Mouse (Mus musculus): ENCODE results near the gene Hmgcs2. TPM values are rescaled to one million over a fixed set of nuclear protein-coding genes. Genes with fewer than 3 reads are reported as not detected.

The Hmgcs2 gene
- polyA plus RNA-seq, 1 experiment, result not detected

DNA sequence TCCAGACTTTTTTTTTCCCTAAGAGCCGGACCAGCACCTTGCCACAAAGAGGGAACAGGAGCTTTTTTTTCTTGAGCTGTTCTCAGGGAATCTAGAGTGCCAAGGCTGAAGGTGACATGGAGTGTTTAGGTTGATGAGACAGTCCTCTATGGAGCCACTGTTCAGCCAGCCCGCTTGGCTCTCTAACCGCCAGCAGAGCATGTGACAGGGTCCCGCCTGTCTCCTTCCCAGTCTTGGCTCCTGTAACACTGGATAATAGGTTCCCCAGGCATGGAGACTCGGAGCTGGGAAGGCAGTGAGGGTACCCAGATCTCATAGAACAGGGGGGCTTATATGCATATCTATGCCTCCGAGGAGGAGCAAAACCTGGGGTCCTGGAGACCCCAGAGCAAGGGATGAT is 28.4 kb downstream of the Hmgcs2 start:
- H3K4me2 ChIP-seq (ENCODE audit: low read depth), result no peak overlapping the region
- H3K36me3 ChIP-seq (ENCODE audit: control insufficient read depth, insufficient read depth), result peaks cover 14% of the 10 kb centered on the region
- H3K79me2 ChIP-seq (ENCODE audit: control insufficient read depth, insufficient read depth), result no peaks in the 10 kb centered on the region
- H3K4me3 ChIP-seq, result no peak overlapping the region
- no peak overlapping the region for H3ac ChIP-seq (ENCODE audit: control insufficient read depth, insufficient read length)
- no peaks in the 10 kb centered on the region for H3K27me3 ChIP-seq (ENCODE audit: control insufficient read depth, insufficient read depth, insufficient read length)
- TF ChIP-seq SRF (IDR thresholded peaks at IDR 0.05; ENCODE audit: control insufficient read depth, insufficient read length, low read depth), result no peak
- no peak for TF ChIP-seq TCF3 (IDR thresholded peaks at IDR 0.05; ENCODE audit: insufficient read length, low read depth)
- TF ChIP-seq REST (IDR thresholded peaks at IDR 0.05; ENCODE audit: insufficient read depth, insufficient read length), result no peak
- TF ChIP-seq MYOG (IDR thresholded peaks at IDR 0.05; ENCODE audit: control insufficient read depth in 1 of 3, insufficient read depth in 1 of 3, insufficient read length in 2 of 3, low read depth in 2 of 3), result no peak
- no peak for TF ChIP-seq TCF12 (IDR thresholded peaks at IDR 0.05; ENCODE audit: insufficient read depth, poor library complexity, severe bottlenecking)
- no peak for TF ChIP-seq E2F4 (IDR thresholded peaks at IDR 0.05; ENCODE audit: insufficient read depth)
- TF ChIP-seq POLR2AphosphoS2 (IDR thresholded peaks at IDR 0.05; ENCODE audit: insufficient read length, low read depth), result no peak
- no peak for TF ChIP-seq CEBPB (IDR thresholded peaks at IDR 0.05; ENCODE audit: insufficient read depth, poor library complexity, severe bottlenecking)
- no peak for TF ChIP-seq MAX (IDR thresholded peaks at IDR 0.05; ENCODE audit: low read depth)
- TF ChIP-seq POLR2A (IDR thresholded peaks at IDR 0.05; ENCODE audit: insufficient read length, low read depth), result no peak
- no peak for TF ChIP-seq USF1 (IDR thresholded peaks at IDR 0.05; ENCODE audit: low read depth)
- TF ChIP-seq MYOD1 (IDR thresholded peaks at IDR 0.05; ENCODE audit: control insufficient read depth in 1 of 3, insufficient read length in 2 of 3, low read depth in 2 of 3), result no peak

DNA sequence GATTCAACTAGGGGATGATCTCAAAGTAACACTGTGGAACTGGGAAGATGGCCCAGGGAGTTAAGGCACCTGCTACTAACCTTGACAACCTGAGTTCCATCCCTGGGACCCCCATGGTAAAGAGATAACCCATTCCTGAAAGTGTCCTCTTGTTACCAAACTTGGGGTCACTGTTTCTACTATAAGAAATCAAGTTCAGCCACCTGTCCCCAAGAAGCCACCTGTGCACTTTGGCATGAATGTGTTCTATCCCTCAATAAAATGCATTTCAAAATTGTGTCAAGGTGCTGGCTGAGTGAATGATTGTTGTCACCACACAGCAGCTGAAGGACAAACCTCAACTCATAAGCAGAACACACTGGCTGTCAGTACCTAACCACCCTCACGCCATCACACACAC is 30.2 kb downstream of the Hmgcs2 start:
- Histone ChIP-seq H3K4me2 (ENCODE audit: low read depth) (no peak overlapping the region), H3K4me3 (no peak overlapping the region), H3ac (ENCODE audit: control insufficient read depth, insufficient read length) (no peak overlapping the region), H3K79me2 (ENCODE audit: control insufficient read depth, insufficient read depth) (no peaks in the 10 kb centered on the region), H3K36me3 (ENCODE audit: control insufficient read depth, insufficient read depth) (peaks cover 22% of the 10 kb centered on the region), H3K27me3 (ENCODE audit: control insufficient read depth, insufficient read depth, insufficient read length) (no peaks in the 10 kb centered on the region)
- peak; percentile 48 for TF ChIP-seq POLR2AphosphoS2 (IDR thresholded peaks at IDR 0.05; ENCODE audit: insufficient read length, low read depth)
- TF ChIP-seq MYOG (IDR thresholded peaks at IDR 0.05; ENCODE audit: control insufficient read depth in 1 of 3, insufficient read depth in 1 of 3, insufficient read length in 2 of 3, low read depth in 2 of 3), result no peak
- TF ChIP-seq POLR2A (IDR thresholded peaks at IDR 0.05; ENCODE audit: insufficient read length, low read depth), result peak; percentile 24
- no peak for TF ChIP-seq SRF (IDR thresholded peaks at IDR 0.05; ENCODE audit: control insufficient read depth, insufficient read length, low read depth)
- TF ChIP-seq MAX (IDR thresholded peaks at IDR 0.05; ENCODE audit: low read depth), result no peak

DNA sequence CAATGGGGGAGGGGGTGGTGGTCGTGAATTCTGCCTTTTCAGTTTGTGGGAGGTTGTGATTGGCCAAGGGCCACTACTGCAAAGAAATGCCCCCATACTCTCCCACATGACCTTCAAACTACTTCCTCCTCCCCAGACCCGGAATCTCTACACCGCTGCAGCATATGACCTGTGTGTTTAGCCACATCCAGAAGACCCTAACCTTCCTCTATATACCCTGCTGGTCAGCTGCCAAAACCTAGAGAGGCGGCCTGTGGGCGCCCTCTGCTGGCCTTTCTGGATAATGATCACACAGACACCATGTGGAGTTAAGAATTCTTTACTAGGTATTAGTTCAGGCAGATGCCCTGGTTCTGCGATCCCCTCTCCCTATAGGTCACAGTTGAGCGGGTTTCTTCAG is 32.6 kb downstream of the Hmgcs2 start:
- no peak overlapping the region for H3ac ChIP-seq (ENCODE audit: control insufficient read depth, insufficient read length)
- H3K36me3 ChIP-seq (ENCODE audit: control insufficient read depth, insufficient read depth), result peaks cover 41% of the 10 kb centered on the region
- H3K4me2 ChIP-seq (ENCODE audit: low read depth), result no peak overlapping the region
- H3K4me3 ChIP-seq, result no peak overlapping the region
- no peak for TF ChIP-seq SRF (IDR thresholded peaks at IDR 0.05; ENCODE audit: control insufficient read depth, insufficient read length, low read depth)
- no peak for TF ChIP-seq POLR2A (IDR thresholded peaks at IDR 0.05; ENCODE audit: insufficient read length, low read depth)
- TF ChIP-seq USF1 (IDR thresholded peaks at IDR 0.05; ENCODE audit: low read depth), result no peak
- TF ChIP-seq MAX (IDR thresholded peaks at IDR 0.05; ENCODE audit: low read depth), result no peak
- TF ChIP-seq REST (IDR thresholded peaks at IDR 0.05; ENCODE audit: insufficient read depth, insufficient read length), result no peak
- TF ChIP-seq MYOD1 (IDR thresholded peaks at IDR 0.05; ENCODE audit: control insufficient read depth in 1 of 3, insufficient read length in 2 of 3, low read depth in 2 of 3), result no peak
- TF ChIP-seq POLR2AphosphoS2 (IDR thresholded peaks at IDR 0.05; ENCODE audit: insufficient read length, low read depth), result no peak
- no peak for TF ChIP-seq CEBPB (IDR thresholded peaks at IDR 0.05; ENCODE audit: insufficient read depth, poor library complexity, severe bottlenecking)
- no peak for TF ChIP-seq E2F4 (IDR thresholded peaks at IDR 0.05; ENCODE audit: insufficient read depth)
- no peak for TF ChIP-seq MYOG (IDR thresholded peaks at IDR 0.05; ENCODE audit: control insufficient read depth in 1 of 3, insufficient read depth in 1 of 3, insufficient read length in 2 of 3, low read depth in 2 of 3)
- no peaks in the 10 kb centered on the region for H3K27me3 ChIP-seq (ENCODE audit: control insufficient read depth, insufficient read depth, insufficient read length)
- H3K79me2 ChIP-seq (ENCODE audit: control insufficient read depth, insufficient read depth), result no peaks in the 10 kb centered on the region

DNA sequence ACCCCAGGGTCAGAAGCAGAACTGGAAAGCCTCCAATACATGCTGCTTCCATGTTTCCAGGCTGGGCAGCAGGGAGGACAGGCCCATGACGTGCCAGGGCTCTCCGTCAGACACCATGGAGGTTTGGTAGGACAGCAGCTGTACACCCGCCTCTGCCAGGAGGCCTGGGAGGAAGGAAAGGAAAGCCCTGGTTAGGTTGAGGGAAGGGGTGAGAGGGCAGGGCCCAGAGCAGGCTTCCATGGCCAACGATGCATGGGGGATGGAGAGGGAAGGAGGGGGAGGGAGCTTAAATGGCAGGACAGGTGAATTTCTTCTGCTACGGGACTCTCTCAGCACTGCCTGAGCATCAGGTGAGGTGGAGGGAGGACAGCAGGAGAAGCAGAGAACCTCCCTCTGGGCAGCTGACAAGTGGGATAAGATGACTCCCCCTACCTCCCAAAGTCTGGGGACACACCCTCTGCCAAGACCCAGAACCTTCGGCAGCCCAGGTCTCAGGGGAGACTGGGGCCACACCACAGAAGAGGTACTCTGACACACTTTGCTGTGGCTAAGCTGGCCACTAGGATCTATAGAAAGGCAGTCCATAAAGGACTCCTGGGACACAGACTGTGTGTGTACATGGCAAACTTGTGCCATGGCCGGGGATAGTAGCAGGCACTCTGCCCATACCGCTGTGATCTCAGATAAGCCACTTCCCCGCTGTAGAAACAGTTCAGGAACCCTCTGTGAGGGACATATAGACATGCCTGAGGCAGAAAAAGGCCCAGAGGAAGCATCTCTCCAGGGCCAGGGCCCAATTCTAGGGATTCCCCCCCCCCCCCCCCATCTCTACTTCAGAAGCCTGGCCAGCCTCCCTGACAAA is 33.3 kb downstream of the Hmgcs2 start:
- peaks cover 47% of the 10 kb centered on the region for H3K36me3 ChIP-seq (ENCODE audit: control insufficient read depth, insufficient read depth)
- H3K4me2 ChIP-seq (ENCODE audit: low read depth), result no peak overlapping the region
- no peak overlapping the region for H3K4me3 ChIP-seq
- H3K27me3 ChIP-seq (ENCODE audit: control insufficient read depth, insufficient read depth, insufficient read length), result no peaks in the 10 kb centered on the region
- no peaks in the 10 kb centered on the region for H3K79me2 ChIP-seq (ENCODE audit: control insufficient read depth, insufficient read depth)
- H3ac ChIP-seq (ENCODE audit: control insufficient read depth, insufficient read length), result no peak overlapping the region
- TF ChIP-seq POLR2AphosphoS2 (IDR thresholded peaks at IDR 0.05; ENCODE audit: insufficient read length, low read depth) (peak; percentile 46), USF1 (IDR thresholded peaks at IDR 0.05; ENCODE audit: low read depth) (no peak)

DNA sequence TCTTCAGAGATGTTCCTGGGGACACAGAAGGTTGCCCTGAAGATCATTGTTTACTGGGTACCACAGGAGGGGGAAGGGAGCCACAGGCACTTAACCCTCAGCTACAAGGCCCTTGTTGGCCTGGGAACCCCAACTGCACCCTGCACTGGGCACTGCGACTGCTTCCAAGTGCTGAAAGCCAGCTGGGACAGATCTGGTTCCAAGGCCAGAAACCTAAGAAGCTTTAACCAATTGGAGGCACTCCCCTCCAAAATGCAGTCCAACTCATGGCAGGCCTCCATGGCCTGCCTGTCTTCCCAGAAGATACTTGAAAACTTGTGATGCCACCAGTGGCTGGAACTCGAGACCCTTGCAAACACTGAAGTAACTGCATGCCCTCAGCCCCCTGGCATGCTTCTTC is 34.9 kb downstream of the Hmgcs2 start:
- no peak overlapping the region for H3K4me2 ChIP-seq (ENCODE audit: low read depth)
- H3ac ChIP-seq (ENCODE audit: control insufficient read depth, insufficient read length), result no peak overlapping the region
- H3K27me3 ChIP-seq (ENCODE audit: control insufficient read depth, insufficient read depth, insufficient read length), result no peaks in the 10 kb centered on the region
- H3K79me2 ChIP-seq (ENCODE audit: control insufficient read depth, insufficient read depth), result no peaks in the 10 kb centered on the region
- TF ChIP-seq TCF12 (IDR thresholded peaks at IDR 0.05; ENCODE audit: insufficient read depth, poor library complexity, severe bottlenecking) (no peak), MYOG (IDR thresholded peaks at IDR 0.05; ENCODE audit: control insufficient read depth in 1 of 3, insufficient read depth in 1 of 3, insufficient read length in 2 of 3, low read depth in 2 of 3) (no peak), USF1 (IDR thresholded peaks at IDR 0.05; ENCODE audit: low read depth) (no peak), SRF (IDR thresholded peaks at IDR 0.05; ENCODE audit: control insufficient read depth, insufficient read length, low read depth) (no peak), TCF3 (IDR thresholded peaks at IDR 0.05; ENCODE audit: insufficient read length, low read depth) (no peak), POLR2A (IDR thresholded peaks at IDR 0.05; ENCODE audit: insufficient read length, low read depth) (no peak), REST (IDR thresholded peaks at IDR 0.05; ENCODE audit: insufficient read depth, insufficient read length) (no peak), POLR2AphosphoS2 (IDR thresholded peaks at IDR 0.05; ENCODE audit: insufficient read length, low read depth) (no peak), MAX (IDR thresholded peaks at IDR 0.05; ENCODE audit: low read depth) (no peak), CEBPB (IDR thresholded peaks at IDR 0.05; ENCODE audit: insufficient read depth, poor library complexity, severe bottlenecking) (no peak), E2F4 (IDR thresholded peaks at IDR 0.05; ENCODE audit: insufficient read depth) (no peak), MYOD1 (IDR thresholded peaks at IDR 0.05; ENCODE audit: control insufficient read depth in 1 of 3, insufficient read length in 2 of 3, low read depth in 2 of 3) (no peak)
- H3K4me3 ChIP-seq, result no peak overlapping the region
- peaks cover 60% of the 10 kb centered on the region for H3K36me3 ChIP-seq (ENCODE audit: control insufficient read depth, insufficient read depth)

Measured in myocyte (in vitro differentiated cells).